Mouse (Mus musculus) intestine, embryonic 16.5 days (tissue): ENCODE results near the gene Tiprl. TPM values are rescaled to one million over a fixed set of nuclear protein-coding genes. Genes with fewer than 3 reads are reported as not detected.

Experiments used
- ATAC-seq: fragments of 200-750 bp; cut with Nextera tagmentation; 2 replicates; pipeline ENCODE4 v1.8.0; 2017; ENCODE audit warnings: moderate TSS enrichment, moderate library complexity
- H3K27ac ChIP-seq: fragments of 300-500 bp; sonication (generic); 2 replicates; pipeline ENCODE4 v1.5.1; 2014; ENCODE audit warnings: mild to moderate bottlenecking, low read length
- H3K27me3 ChIP-seq: fragments of 300-500 bp; sonication (generic); replicated peaks from 2 replicates; pipeline ENCODE4 v1.6.1; 2014; ENCODE audit warnings: low read length, control low read depth, mixed read lengths; ENCODE audit not compliant: control insufficient read depth, insufficient read depth
- H3K36me3 ChIP-seq: fragments of 300-500 bp; sonication (generic); 2 replicates; pipeline ENCODE4 v1.6.1; 2014; ENCODE audit warnings: low read length, control low read depth; ENCODE audit not compliant: control insufficient read depth, insufficient read depth
- H3K4me1 ChIP-seq: fragments of 300-500 bp; sonication (generic); 2 replicates; pipeline ENCODE4 v1.6.1; 2014; ENCODE audit warnings: low read length, control low read depth, mixed read lengths; ENCODE audit not compliant: control insufficient read depth, insufficient read depth
- H3K4me2 ChIP-seq: fragments of 300-500 bp; sonication (generic); 2 replicates; pipeline ENCODE4 v1.6.1; 2014; ENCODE audit warnings: low read depth, low read length, control low read depth
- H3K4me3 ChIP-seq: fragments of 300-500 bp; sonication (generic); 2 replicates; pipeline ENCODE4 v1.5.1; 2014; ENCODE audit warnings: mild to moderate bottlenecking, low read length
- H3K9ac ChIP-seq: fragments of 300-500 bp; sonication (generic); 2 replicates; pipeline ENCODE4 v1.6.1; 2014; ENCODE audit warnings: low read depth, low read length
- H3K9me3 ChIP-seq: fragments of 300-500 bp; sonication (generic); 2 replicates; pipeline ENCODE4 v1.6.1; 2016; ENCODE audit warnings: low read length, control low read depth; ENCODE audit not compliant: control insufficient read depth
- WGBS: fragments of 180-500 bp; shearing (Covaris S2); extraction: QIAGEN DNeasy Blood & Tissue Kit; methylation state at CpG from one replicate; pipeline ENCODE4 v1.1.7; 2014; 5-methylcytosine and 5-hydroxymethylcytosine counted together
- polyA plus RNA-seq: library from polyadenylated mRNA; unstranded; fragments of >200 nt; fragmentation: Nextera tagmentation; extraction: Ambion mirVana; gene quantifications from 2 replicates; pipeline ENCODE4 v1.2.1, GENCODE M21; 2015

The Tiprl gene
- polyA plus RNA-seq, 1 experiment from 2014 or later: 83.9 TPM

- Histone ChIP-seq H3K9ac (no peak overlapping the region), H3K4me3 (no peak overlapping the region), H3K27me3 (no peaks in the 10 kb centered on the region), H3K36me3 (no peaks in the 10 kb centered on the region), H3K27ac (no peak overlapping the region), H3K4me1 (no peaks in the 10 kb centered on the region; the same call in 1 of the 2 replicates), H3K9me3 (no peaks in the 10 kb centered on the region), H3K4me2 (no peak overlapping the region)
- no peak for ATAC-seq
- WGBS: 82% methylated on average over 2 of the region's 2 CpGs
Observed at GRCm38 (mm10) chr1:165250546-165250945, 13.8 kb upstream of the Tiprl start.

GRCm38 (mm10) chr1:165248842-165249241 is 12.0 kb upstream of the Tiprl start:
- no peak overlapping the region for H3K4me2 ChIP-seq
- no peaks in the 10 kb centered on the region for H3K27me3 ChIP-seq
- no peak for ATAC-seq
- no peak overlapping the region for H3K27ac ChIP-seq
- H3K4me3 ChIP-seq: no peak overlapping the region
- no peaks in the 10 kb centered on the region for H3K9me3 ChIP-seq
- no peak overlapping the region for H3K9ac ChIP-seq
- 59% methylated on average over 4 of the region's 4 CpGs for WGBS
- no peaks in the 10 kb centered on the region for H3K36me3 ChIP-seq
- H3K4me1 ChIP-seq: no peaks in the 10 kb centered on the region; the same call in 1 of the 2 replicates

GRCm38 (mm10) chr1:165247788-165248187 is 11.0 kb upstream of the Tiprl start:
- Histone ChIP-seq H3K9ac (no peak overlapping the region), H3K9me3 (no peaks in the 10 kb centered on the region), H3K36me3 (no peaks in the 10 kb centered on the region), H3K4me2 (no peak overlapping the region), H3K27me3 (no peaks in the 10 kb centered on the region), H3K4me3 (no peak overlapping the region), H3K27ac (no peak overlapping the region), H3K4me1 (no peaks in the 10 kb centered on the region; the same call in 1 of the 2 replicates)
- 90% methylated on average over 3 of the region's 3 CpGs for WGBS
- ATAC-seq: no peak

DNA sequence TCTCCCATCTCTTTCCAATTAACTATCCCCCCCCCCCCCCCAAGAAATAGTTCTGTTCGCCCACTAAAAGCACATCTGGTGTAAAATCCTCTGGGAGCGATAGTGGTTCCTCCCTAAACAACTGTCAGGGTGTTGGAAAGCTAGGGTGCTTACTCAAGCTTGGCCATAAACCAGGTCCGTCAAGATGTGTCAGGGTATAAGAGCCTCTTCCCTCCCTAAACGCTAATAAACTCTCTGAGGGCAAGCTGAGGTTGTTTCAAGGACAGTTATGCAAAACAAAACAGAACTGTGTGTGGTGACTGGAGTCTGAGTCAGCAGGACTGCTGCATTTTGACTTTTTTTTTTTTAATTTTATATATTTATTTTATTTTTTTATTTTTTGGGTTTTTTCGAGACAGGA is 10.3 kb upstream of the Tiprl start:
- no peak overlapping the region for H3K27ac ChIP-seq
- ATAC-seq: peak; percentile 54; the same call in 1 of the 2 replicates
- no peak overlapping the region for H3K4me2 ChIP-seq
- H3K4me1 ChIP-seq: no peaks in the 10 kb centered on the region; the same call in 1 of the 2 replicates
- 63% methylated on average over 5 of the region's 5 CpGs for WGBS
- H3K27me3 ChIP-seq: no peaks in the 10 kb centered on the region
- H3K4me3 ChIP-seq: no peak overlapping the region
- H3K36me3 ChIP-seq: no peaks in the 10 kb centered on the region
- H3K9me3 ChIP-seq: no peaks in the 10 kb centered on the region
- H3K9ac ChIP-seq: no peak overlapping the region

DNA sequence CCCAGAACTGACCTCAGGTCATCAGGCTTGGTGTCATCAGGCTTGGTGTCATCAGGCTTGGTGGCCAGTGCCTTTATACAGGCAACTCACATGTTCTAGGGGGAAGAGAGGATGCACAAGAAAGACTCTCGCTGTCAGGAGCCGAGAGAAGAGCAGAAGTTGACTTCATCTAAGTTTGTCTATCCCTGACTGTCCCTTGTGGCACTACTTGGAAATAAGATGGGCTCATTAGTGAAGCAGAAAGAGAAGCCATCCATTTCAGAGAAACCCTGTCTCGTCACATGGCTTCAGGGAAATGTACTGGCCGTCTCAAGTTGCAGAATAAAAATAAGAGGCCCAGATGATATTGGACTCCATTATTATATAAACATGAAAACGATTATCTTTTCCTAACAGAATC is 9.8 kb upstream of the Tiprl start:
- no peak for ATAC-seq
- Histone ChIP-seq H3K9ac (no peak overlapping the region), H3K27me3 (no peaks in the 10 kb centered on the region), H3K36me3 (no peaks in the 10 kb centered on the region), H3K4me2 (no peak overlapping the region), H3K9me3 (no peaks in the 10 kb centered on the region), H3K4me3 (no peak overlapping the region), H3K27ac (peak overlapping the region; percentile 48), H3K4me1 (no peaks in the 10 kb centered on the region; the same call in 1 of the 2 replicates)
- 66% methylated on average over 5 of the region's 5 CpGs for WGBS

DNA sequence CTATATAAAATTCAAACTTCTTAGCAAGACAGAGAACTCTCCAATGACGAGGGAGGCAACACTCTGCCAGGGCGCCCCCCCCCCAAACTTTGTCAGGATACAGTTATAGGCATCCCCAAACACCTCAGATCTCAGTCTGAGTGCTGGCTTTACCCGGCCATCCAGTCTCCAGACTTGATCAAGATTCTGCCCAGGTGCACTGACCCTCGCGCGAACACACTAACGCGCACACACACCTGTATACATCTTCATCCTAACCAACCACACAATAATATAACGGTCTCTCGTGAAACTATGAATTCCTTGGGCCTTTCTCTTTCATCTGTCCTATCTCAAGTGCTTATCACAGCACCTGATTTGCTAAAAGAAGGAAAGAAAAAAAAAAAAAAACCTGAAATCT is 950 bp downstream of the Tiprl start:
- WGBS: 4% methylated on average over 10 of the region's 10 CpGs
- Histone ChIP-seq H3K4me3 (peak overlapping the region; percentile 85), H3K36me3 (no peaks in the 10 kb centered on the region), H3K27me3 (no peaks in the 10 kb centered on the region), H3K27ac (no peak overlapping the region), H3K9ac (peak overlapping the region; percentile 88), H3K4me1 (peaks cover 16% of the 10 kb centered on the region), H3K9me3 (no peaks in the 10 kb centered on the region), H3K4me2 (peak overlapping the region; percentile 91)
- no peak for ATAC-seq

- Histone ChIP-seq H3K9ac (no peak overlapping the region), H3K27ac (no peak overlapping the region), H3K4me2 (no peak overlapping the region), H3K27me3 (no peaks in the 10 kb centered on the region), H3K36me3 (no peaks in the 10 kb centered on the region), H3K4me1 (peaks cover 16% of the 10 kb centered on the region), H3K9me3 (no peaks in the 10 kb centered on the region), H3K4me3 (no peak overlapping the region)
- 65% methylated on average over 2 of the region's 2 CpGs for WGBS
- no peak for ATAC-seq
Observed at GRCm38 (mm10) chr1:165233806-165234205, 3.0 kb downstream of the Tiprl start.

DNA sequence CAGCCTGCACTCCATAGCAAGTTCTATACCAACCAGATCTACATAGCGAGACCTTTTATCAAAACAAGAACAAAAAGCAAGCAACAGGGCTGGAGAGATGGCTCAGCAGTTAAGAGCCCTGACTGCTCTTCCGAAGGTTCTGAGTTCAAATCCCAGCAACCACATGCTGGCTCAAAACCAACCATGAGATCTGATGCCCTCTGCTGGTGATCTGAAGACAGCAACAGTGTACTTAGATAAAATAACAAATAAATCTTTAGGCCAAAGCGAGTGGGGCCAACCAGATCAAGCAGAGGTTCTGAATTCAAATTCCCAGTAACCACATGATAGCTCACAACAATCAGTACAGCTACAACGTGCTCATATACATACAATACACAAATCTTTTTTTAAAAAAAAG is 6.1 kb downstream of the Tiprl start:
- ATAC-seq: no peak
- WGBS: 94% methylated on average over 4 of the region's 4 CpGs
- H3K27me3 ChIP-seq: no peaks in the 10 kb centered on the region
- H3K4me2 ChIP-seq: no peak overlapping the region
- no peak overlapping the region for H3K9ac ChIP-seq
- H3K9me3 ChIP-seq: no peaks in the 10 kb centered on the region
- no peak overlapping the region for H3K4me3 ChIP-seq
- no peaks in the 10 kb centered on the region for H3K36me3 ChIP-seq
- peaks cover 13% of the 10 kb centered on the region for H3K4me1 ChIP-seq
- no peak overlapping the region for H3K27ac ChIP-seq

- no peaks in the 10 kb centered on the region for H3K27me3 ChIP-seq
- no peaks in the 10 kb centered on the region for H3K9me3 ChIP-seq
- no peak overlapping the region for H3K4me2 ChIP-seq
- WGBS: 82% methylated on average over 9 of the region's 9 CpGs
- no peaks in the 10 kb centered on the region for H3K36me3 ChIP-seq
- H3K9ac ChIP-seq: no peak overlapping the region
- no peak overlapping the region for H3K4me3 ChIP-seq
- peaks cover 7% of the 10 kb centered on the region; the same call in 1 of the 2 replicates for H3K4me1 ChIP-seq
- ATAC-seq: peak; percentile 48; the same call in 1 of the 2 replicates
- H3K27ac ChIP-seq: no peak overlapping the region; the same call in 1 of the 2 replicates
Observed at GRCm38 (mm10) chr1:165229577-165229976, 7.2 kb downstream of the Tiprl start.

- Histone ChIP-seq H3K4me2 (no peak overlapping the region), H3K36me3 (peaks cover 17% of the 10 kb centered on the region; the same call in 1 of the 2 replicates), H3K4me1 (no peaks in the 10 kb centered on the region), H3K9me3 (no peaks in the 10 kb centered on the region), H3K4me3 (no peak overlapping the region), H3K27me3 (no peaks in the 10 kb centered on the region), H3K27ac (no peak overlapping the region), H3K9ac (no peak overlapping the region)
- WGBS: 56% methylated on average over 2 of the region's 2 CpGs
- peak; percentile 79 for ATAC-seq
Observed at GRCm38 (mm10) chr1:165217023-165217589, 19.7 kb downstream of the Tiprl start.
